Mouse (Mus musculus) olfactory bulb, adult 2 months (tissue): Measurements from ENCODE around the gene Lrrn4cl. TPM values are rescaled to one million over a fixed set of nuclear protein-coding genes. Genes with fewer than 3 reads are reported as not detected.

Experiments
- H3K27ac ChIP-seq: fragments of 200-500 bp; 2 replicates; pipeline ENCODE4 v1.5.1; 2012; ENCODE audit warnings: low read depth, low read length; ENCODE audit not compliant: insufficient read depth
- H3K4me1 ChIP-seq: fragments of 200-500 bp; 2 replicates; pipeline ENCODE4 v1.6.1; 2012; ENCODE audit warnings: low read length; ENCODE audit not compliant: control insufficient read depth, insufficient read depth
- H3K4me3 ChIP-seq: fragments of 200-500 bp; 2 replicates; pipeline ENCODE4 v1.5.1; 2012; ENCODE audit warnings: mild to moderate bottlenecking, low read depth, low read length, moderate library complexity; ENCODE audit not compliant: insufficient read depth
- CTCF ChIP-seq: fragments of 200-500 bp; IDR thresholded peaks from 2 replicates; pipeline ENCODE4 v1.5.1; 2012; ENCODE audit warnings: low read depth, mild to moderate bottlenecking, low read length, moderate library complexity; ENCODE audit not compliant: insufficient read depth
- POLR2A ChIP-seq: fragments of 200-500 bp; IDR thresholded peaks from 2 replicates; pipeline ENCODE4 v1.6.1; 2012; ENCODE audit warnings: mild to moderate bottlenecking, low read depth, low read length, moderate library complexity; ENCODE audit not compliant: insufficient read depth
- WGBS: fragments of 180-500 bp; shearing (Covaris S2); methylation state at CpG from one replicate; pipeline ENCODE4 v1.1.7; 2018; 5-methylcytosine and 5-hydroxymethylcytosine counted together
- polyA plus RNA-seq: library from polyadenylated mRNA; stranded (reverse); fragments of >200 nt; gene quantifications from 2 replicates; pipeline ENCODE4 v1.2.4, GENCODE M21; 2012; ENCODE audit warnings: low replicate concordance; ENCODE audit not compliant: missing spikeins, insufficient read depth, insufficient read length

Lrrn4cl gene
- polyA plus RNA-seq, 1 experiment, result not detected

GRCm38 (mm10) chr19:8870838-8871237 is 20.3 kb downstream of the Lrrn4cl start:
- Histone ChIP-seq H3K4me3 (peak overlapping the region; percentile 96), H3K27ac (0 out of 2 replicates have a peak overlapping the region, but pooled peaks have one; percentile 41), H3K4me1 (peaks cover 4% of the 10 kb centered on the region)
- no peak for TF ChIP-seq CTCF
- no peak for TF ChIP-seq POLR2A
- whole genome bisulfite sequencing, result 38% methylated on average over 9 of the region's 9 CpGs

- Histone ChIP-seq H3K4me1 (peaks cover 4% of the 10 kb centered on the region), H3K4me3 (peak within 1 kb of the TSS; percentile 96), H3K27ac (peak within 1 kb of the TSS; percentile 57)
- 1% methylated on average over 59 of the region's 59 CpGs for WGBS
- TF ChIP-seq POLR2A, result peak; percentile 57; the same call in 1 of the 2 replicates
- TF ChIP-seq CTCF, result no peak
Measured at GRCm38 (mm10) chr19:8871267-8872186, 21.0 kb downstream of the Lrrn4cl start, which contains the start of gene Ubxn1. Ubxn1 (plus strand) TSS chr19:8871496.

- H3K27ac ChIP-seq, result no peak overlapping the region
- 72% methylated on average over 10 of the region's 10 CpGs for WGBS
- peak overlapping the region; percentile 96 for H3K4me3 ChIP-seq
- H3K4me1 ChIP-seq, result peaks cover 4% of the 10 kb centered on the region
- TF ChIP-seq CTCF (no peak), POLR2A (no peak)
Measured at GRCm38 (mm10) chr19:8872266-8872840, 21.8 kb downstream of the Lrrn4cl start.

- Histone ChIP-seq H3K27ac (no peak overlapping the region), H3K4me1 (peaks cover 4% of the 10 kb centered on the region), H3K4me3 (no peak overlapping the region)
- WGBS, result 92% methylated on average over 7 of the region's 7 CpGs
- TF ChIP-seq CTCF, result no peak
- no peak for TF ChIP-seq POLR2A
Measured at GRCm38 (mm10) chr19:8875031-8875430, 24.5 kb downstream of the Lrrn4cl start.

GRCm38 (mm10) chr19:8880311-8881033 is 29.9 kb downstream of the Lrrn4cl start, which contains the start of gene Uqcc3:
Uqcc3 (minus strand) TSS chr19:8880923.
- no peak for TF ChIP-seq CTCF
- TF ChIP-seq POLR2A, result peak; percentile 49
- peaks cover 3% of the 10 kb centered on the region; the same call in 1 of the 2 replicates for H3K4me1 ChIP-seq
- WGBS, result under 1% methylated on average over 42 of the region's 42 CpGs
- peak within 1 kb of the TSS; percentile 87 for H3K27ac ChIP-seq
- peak within 1 kb of the TSS; percentile 65 for H3K4me3 ChIP-seq

- Histone ChIP-seq H3K4me1 (peaks cover 3% of the 10 kb centered on the region; the same call in 1 of the 2 replicates), H3K4me3 (peak overlapping the region; percentile 65), H3K27ac (0 out of 2 replicates have a peak overlapping the region, but pooled peaks have one; percentile 17)
- 5% methylated on average over 3 of the region's 3 CpGs for WGBS
- TF ChIP-seq POLR2A, result no peak
- no peak for TF ChIP-seq CTCF
Measured at GRCm38 (mm10) chr19:8881034-8881392, 30.4 kb downstream of the Lrrn4cl start.

GRCm38 (mm10) chr19:8883616-8884015 is 33.0 kb downstream of the Lrrn4cl start, which contains the start of the genes Lbhd1 and Gm49403:
Lbhd1 (plus strand) TSS chr19:8883732.
Gm49403 (plus strand) TSS chr19:8883930.
- H3K4me1 ChIP-seq, result peaks cover 3% of the 10 kb centered on the region; the same call in 1 of the 2 replicates
- WGBS, result 73% methylated on average over 3 of the region's 3 CpGs
- H3K4me3 ChIP-seq, result no peak within 1 kb of the TSS
- TF ChIP-seq CTCF (no peak), POLR2A (no peak)
- H3K27ac ChIP-seq, result no peak within 1 kb of the TSS

GRCm38 (mm10) chr19:8886916-8887584 is 36.5 kb downstream of the Lrrn4cl start:
- H3K4me1 ChIP-seq, result no peaks in the 10 kb centered on the region
- TF ChIP-seq CTCF, result no peak
- no peak for TF ChIP-seq POLR2A
- H3K4me3 ChIP-seq, result no peak overlapping the region
- no peak overlapping the region for H3K27ac ChIP-seq
- 59% methylated on average over 1 of the region's 1 CpGs for WGBS
